Mouse (Mus musculus): ENCODE measurements around the gene Mum1. TPM values are rescaled to one million over a fixed set of nuclear protein-coding genes. Genes with fewer than 3 reads are reported as not detected.

Mum1 gene
- polyA plus RNA-seq, 1 experiment from 2014 or later, result 42.4 TPM

DNA sequence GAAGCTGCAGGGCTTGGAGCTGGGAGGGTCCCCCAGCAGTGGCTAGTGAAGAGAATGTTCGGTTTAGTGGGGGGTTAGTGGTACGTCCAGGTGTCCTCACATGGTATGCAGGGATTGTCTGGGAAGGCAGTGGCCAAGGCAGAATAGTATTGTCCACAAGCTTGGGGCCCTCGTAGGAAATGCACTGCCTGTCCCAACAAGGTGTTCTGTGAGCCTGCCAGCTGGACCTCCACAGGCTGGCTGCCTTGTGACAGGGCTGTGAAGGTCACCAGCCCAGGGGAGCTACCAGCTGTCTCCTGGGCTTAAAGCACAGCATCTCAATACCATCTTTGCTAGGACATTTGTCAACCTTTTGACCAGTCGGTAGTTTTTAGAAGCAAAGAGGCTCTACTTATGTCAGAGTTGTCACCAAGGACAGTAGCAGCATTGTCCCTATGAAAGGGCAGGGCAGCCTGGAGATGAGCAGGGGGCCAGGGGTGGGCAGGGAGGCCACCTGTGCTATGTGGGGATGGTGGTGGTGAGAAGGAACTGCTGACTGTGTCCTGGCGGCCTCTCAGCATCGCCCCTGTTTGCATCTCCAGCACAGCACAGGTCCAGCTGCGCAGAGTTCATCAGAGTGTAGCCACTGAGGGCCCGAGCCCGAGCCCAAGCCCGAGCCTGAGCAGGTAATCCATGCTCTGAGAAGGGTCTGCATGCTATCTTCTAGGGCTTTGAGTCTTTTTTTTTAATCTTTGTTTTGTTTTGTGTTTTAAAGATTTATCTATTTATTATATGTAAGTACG, 26.4 kb downstream of the Mum1 start:
- Histone ChIP-seq H3K4me3 (ENCODE audit: low read depth, low read length) (no peak overlapping the region), H3K9ac (ENCODE audit: low read length) (no peak overlapping the region), H3K27me3 (replicated peaks; ENCODE audit: control insufficient read depth, insufficient read depth, low read length) (no peaks in the 10 kb centered on the region), H3K4me1 (ENCODE audit: control insufficient read depth, insufficient read depth, low read length) (peaks cover 6% of the 10 kb centered on the region), H3K9me3 (replicated peaks; ENCODE audit: control insufficient read depth, low read length) (no peaks in the 10 kb centered on the region), H3K4me2 (ENCODE audit: low read length) (no peak overlapping the region), H3K27ac (ENCODE audit: low read depth, low read length) (no peak overlapping the region), H3K36me3 (ENCODE audit: control insufficient read depth, insufficient read depth, low read length) (peaks cover 50% of the 10 kb centered on the region)
- no peak for DNase-seq (ENCODE audit: low spot score)
- WGBS, result 91% methylated on average over 11 of the region's 11 CpGs
- ATAC-seq, result no peak

DNA sequence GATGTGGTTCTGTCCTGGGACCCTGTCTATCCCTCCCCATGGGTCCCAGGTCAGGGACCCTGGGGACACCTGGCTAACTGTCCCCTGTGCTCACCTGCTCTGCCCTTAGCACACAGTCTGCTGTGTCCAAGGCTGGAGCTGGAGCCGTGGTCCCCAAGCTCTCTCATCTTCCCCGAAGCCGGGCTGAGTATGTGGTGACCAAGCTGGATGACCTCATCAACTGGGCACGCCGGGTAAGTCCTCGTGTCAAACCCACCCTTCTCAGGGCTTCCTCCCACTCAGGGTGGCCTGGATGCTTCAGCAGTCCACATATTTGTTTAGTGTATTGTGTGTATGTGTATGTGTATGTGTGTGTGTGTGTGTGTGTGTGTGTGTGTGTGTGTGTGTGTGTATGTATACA, 27.3 kb downstream of the Mum1 start:
- WGBS, result 86% methylated on average over 6 of the region's 6 CpGs
- DNase-seq (ENCODE audit: low spot score) (no peak), ATAC-seq (no peak)
- no peaks in the 10 kb centered on the region for H3K9me3 ChIP-seq (replicated peaks; ENCODE audit: control insufficient read depth, low read length)
- no peak overlapping the region for H3K27ac ChIP-seq (ENCODE audit: low read depth, low read length)
- no peak overlapping the region for H3K9ac ChIP-seq (ENCODE audit: low read length)
- peaks cover 6% of the 10 kb centered on the region for H3K4me1 ChIP-seq (ENCODE audit: control insufficient read depth, insufficient read depth, low read length)
- H3K27me3 ChIP-seq (replicated peaks; ENCODE audit: control insufficient read depth, insufficient read depth, low read length), result no peaks in the 10 kb centered on the region
- H3K36me3 ChIP-seq (ENCODE audit: control insufficient read depth, insufficient read depth, low read length), result peaks cover 59% of the 10 kb centered on the region
- H3K4me3 ChIP-seq (ENCODE audit: low read depth, low read length), result no peak overlapping the region
- H3K4me2 ChIP-seq (ENCODE audit: low read length), result no peak overlapping the region

DNA sequence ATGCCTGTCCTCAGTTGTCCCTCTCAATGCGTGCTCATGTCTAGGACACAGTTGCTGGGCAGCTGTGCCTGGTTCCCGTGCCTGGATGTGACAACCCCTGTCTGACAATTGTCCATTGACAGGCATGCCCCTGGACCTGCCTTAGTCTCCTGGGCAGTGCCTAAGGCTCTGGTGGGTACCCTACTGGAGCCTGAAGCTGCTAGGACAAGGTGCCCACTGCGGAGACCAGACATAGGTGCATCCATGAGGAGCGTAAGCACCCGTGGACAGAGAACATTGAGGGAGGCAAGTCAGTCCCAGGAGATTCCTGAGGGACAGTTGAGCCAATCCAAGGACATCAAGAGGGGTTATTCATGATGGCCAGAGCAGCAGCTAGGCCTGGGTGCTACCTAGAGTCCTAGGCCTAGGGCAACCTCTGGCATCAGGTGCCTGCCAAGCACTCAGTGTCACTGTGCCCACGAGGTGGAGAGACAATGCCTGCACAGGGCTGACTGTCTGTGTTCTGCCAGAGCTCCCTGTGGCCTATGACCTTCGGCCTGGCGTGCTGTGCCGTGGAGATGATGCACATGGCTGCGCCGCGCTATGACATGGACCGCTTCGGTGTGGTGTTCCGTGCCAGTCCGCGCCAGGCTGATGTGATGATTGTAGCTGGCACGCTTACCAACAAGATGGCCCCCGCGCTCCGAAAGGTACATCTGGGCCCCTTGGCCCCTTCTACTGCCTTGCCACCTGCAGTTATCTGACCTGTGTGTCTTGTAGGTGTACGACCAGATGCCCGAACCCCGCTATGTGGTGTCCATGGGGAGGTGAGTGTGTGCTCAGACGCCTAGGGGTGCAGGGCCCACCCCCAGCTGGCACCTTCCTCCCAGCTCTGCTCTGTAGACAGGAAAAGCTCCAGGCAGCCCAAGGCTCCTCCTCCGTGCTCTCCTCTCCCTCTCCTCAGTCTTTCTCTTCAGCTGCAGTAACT, 28.4 kb downstream of the Mum1 start:
- Histone ChIP-seq H3K9ac (ENCODE audit: low read length) (no peak overlapping the region), H3K27ac (ENCODE audit: low read depth, low read length) (no peak overlapping the region), H3K36me3 (ENCODE audit: control insufficient read depth, insufficient read depth, low read length) (peaks cover 66% of the 10 kb centered on the region), H3K9me3 (replicated peaks; ENCODE audit: control insufficient read depth, low read length) (no peaks in the 10 kb centered on the region), H3K4me1 (ENCODE audit: control insufficient read depth, insufficient read depth, low read length) (peaks cover 8% of the 10 kb centered on the region), H3K4me2 (ENCODE audit: low read length) (no peak overlapping the region), H3K27me3 (replicated peaks; ENCODE audit: control insufficient read depth, insufficient read depth, low read length) (no peaks in the 10 kb centered on the region), H3K4me3 (ENCODE audit: low read depth, low read length) (no peak overlapping the region)
- no peak for ATAC-seq
- WGBS, result 94% methylated on average over 26 of the region's 26 CpGs
- no peak for DNase-seq (ENCODE audit: low spot score)

DNA sequence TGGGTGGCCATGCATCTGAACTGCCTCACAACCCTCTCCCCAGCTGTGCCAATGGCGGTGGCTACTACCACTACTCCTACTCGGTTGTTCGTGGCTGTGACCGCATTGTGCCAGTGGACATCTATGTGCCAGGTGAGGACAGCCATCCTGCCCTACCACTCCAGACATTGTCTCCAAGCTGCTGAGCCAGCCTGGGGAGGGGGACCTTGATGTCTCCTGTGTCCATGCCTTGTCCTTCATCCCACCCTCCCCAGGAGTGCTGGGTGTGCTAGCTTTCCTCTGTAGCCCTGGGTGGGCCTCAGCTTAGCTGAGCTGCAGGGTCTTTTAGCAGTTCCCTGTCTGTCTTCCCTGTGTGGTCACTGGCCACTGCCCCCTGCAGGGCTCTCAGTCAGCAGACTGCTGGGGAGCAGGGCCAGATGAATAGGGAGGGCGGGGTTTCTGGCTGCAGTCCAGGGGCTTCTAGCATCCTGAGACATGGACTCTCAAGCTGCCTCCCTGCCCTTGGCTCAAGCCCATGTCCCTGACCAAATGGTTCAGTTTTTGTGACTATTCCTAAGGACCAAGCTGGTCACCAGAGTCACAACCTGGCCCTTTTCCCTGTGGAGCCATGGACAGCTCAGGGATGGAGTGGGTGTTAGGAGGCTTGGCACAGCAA, 29.8 kb downstream of the Mum1 start:
- no peak overlapping the region for H3K4me3 ChIP-seq (ENCODE audit: low read depth, low read length)
- H3K36me3 ChIP-seq (ENCODE audit: control insufficient read depth, insufficient read depth, low read length), result peaks cover 66% of the 10 kb centered on the region
- WGBS, result 86% methylated on average over 5 of the region's 5 CpGs
- H3K9me3 ChIP-seq (replicated peaks; ENCODE audit: control insufficient read depth, low read length), result no peaks in the 10 kb centered on the region
- H3K27me3 ChIP-seq (replicated peaks; ENCODE audit: control insufficient read depth, insufficient read depth, low read length), result no peaks in the 10 kb centered on the region
- H3K4me1 ChIP-seq (ENCODE audit: control insufficient read depth, insufficient read depth, low read length), result peaks cover 14% of the 10 kb centered on the region
- ATAC-seq (no peak), DNase-seq (ENCODE audit: low spot score) (no peak)
- no peak overlapping the region for H3K27ac ChIP-seq (ENCODE audit: low read depth, low read length)
- H3K4me2 ChIP-seq (ENCODE audit: low read length), result no peak overlapping the region
- no peak overlapping the region for H3K9ac ChIP-seq (ENCODE audit: low read length)

DNA sequence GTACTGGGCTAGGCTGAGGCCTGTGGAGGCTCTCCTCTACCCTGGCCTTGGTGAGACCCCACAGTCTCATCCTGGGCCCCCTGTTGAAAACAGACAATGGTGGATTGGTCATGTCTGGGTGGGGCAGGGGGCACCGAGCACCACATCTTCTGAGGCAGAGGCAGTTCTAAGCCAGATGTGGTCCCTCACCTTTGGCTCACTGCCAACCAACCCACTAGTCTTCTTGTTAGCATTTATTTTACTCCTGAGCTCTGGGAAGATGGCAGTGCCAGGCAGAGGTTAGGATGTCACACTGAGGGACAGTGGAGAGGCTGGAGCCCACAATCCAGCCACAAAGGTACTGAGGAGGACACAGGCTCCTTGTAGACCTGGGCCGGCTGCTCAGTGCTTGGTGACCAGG, 31.7 kb downstream of the Mum1 start:
- no peaks in the 10 kb centered on the region for H3K27me3 ChIP-seq (replicated peaks; ENCODE audit: control insufficient read depth, insufficient read depth, low read length)
- no peak overlapping the region for H3K4me2 ChIP-seq (ENCODE audit: low read length)
- ATAC-seq (no peak), DNase-seq (ENCODE audit: low spot score) (no peak)
- peaks cover 61% of the 10 kb centered on the region for H3K36me3 ChIP-seq (ENCODE audit: control insufficient read depth, insufficient read depth, low read length)
- no peak overlapping the region for H3K9ac ChIP-seq (ENCODE audit: low read length)
- H3K4me1 ChIP-seq (ENCODE audit: control insufficient read depth, insufficient read depth, low read length), result peaks cover 22% of the 10 kb centered on the region
- H3K27ac ChIP-seq (ENCODE audit: low read depth, low read length), result no peak overlapping the region
- no peaks in the 10 kb centered on the region for H3K9me3 ChIP-seq (replicated peaks; ENCODE audit: control insufficient read depth, low read length)
- 80% methylated on average over 2 of the region's 2 CpGs for WGBS
- H3K4me3 ChIP-seq (ENCODE audit: low read depth, low read length), result no peak overlapping the region

DNA sequence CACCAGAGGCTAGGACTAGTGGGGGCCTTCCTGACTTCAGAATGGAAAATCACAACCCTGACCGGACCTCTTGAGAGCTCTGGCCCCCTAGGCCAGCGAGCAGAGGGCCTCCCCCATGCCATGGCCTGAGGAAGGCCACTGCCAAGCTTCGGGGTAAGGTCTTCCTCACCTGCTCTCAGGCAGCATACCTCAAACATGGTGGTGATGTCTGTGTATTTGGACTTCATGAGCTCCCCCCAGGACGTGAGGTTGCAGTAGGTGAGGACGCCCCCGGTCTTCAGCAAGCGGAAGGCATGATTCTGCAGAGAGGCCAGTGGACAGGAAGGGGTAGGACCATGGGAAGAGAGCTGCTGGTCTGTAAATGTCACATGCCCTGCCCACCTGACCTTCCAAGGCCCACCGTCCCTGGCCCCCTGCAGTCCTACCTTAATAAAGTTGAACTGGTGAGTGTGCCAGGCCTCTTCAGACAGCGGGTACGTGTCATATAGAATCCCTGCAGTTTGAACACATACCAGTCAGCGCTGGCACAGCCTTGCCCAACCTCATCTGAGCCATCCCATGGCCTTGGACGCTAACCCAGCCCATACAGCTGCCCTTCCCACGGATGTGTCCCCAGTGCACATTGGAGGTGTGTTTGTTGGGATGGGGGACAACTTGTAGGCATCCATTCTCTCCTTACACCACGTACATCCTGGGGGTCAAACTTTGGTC, 32.7 kb downstream of the Mum1 start:
- no peak overlapping the region for H3K27ac ChIP-seq (ENCODE audit: low read depth, low read length)
- no peaks in the 10 kb centered on the region for H3K27me3 ChIP-seq (replicated peaks; ENCODE audit: control insufficient read depth, insufficient read depth, low read length)
- H3K4me2 ChIP-seq (ENCODE audit: low read length), result no peak overlapping the region
- H3K9ac ChIP-seq (ENCODE audit: low read length), result no peak overlapping the region
- H3K4me1 ChIP-seq (ENCODE audit: control insufficient read depth, insufficient read depth, low read length), result peaks cover 22% of the 10 kb centered on the region
- DNase-seq (ENCODE audit: low spot score), result no peak
- no peak for ATAC-seq
- no peaks in the 10 kb centered on the region for H3K9me3 ChIP-seq (replicated peaks; ENCODE audit: control insufficient read depth, low read length)
- H3K36me3 ChIP-seq (ENCODE audit: control insufficient read depth, insufficient read depth, low read length), result peaks cover 52% of the 10 kb centered on the region
- H3K4me3 ChIP-seq (ENCODE audit: low read depth, low read length), result no peak overlapping the region
- WGBS, result 90% methylated on average over 14 of the region's 14 CpGs

DNA sequence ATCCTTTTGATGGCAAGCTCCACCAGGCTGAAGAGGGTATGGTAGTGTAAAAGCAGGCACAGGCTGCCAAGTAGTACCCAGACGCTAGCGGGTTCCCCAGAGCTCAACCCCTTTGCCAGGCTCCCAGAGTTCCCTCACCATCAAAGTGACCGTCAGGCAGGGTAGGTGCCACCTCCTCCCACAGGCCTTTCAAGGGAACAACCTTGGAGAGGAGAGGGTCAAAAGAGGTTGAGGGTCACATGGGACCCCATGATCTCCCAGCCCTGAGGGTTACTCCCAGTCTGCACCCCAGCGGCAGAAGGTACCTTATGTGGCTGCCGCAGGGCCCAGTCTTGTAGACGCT, 33.2 kb downstream of the Mum1 start:
- WGBS, result 82% methylated on average over 6 of the region's 6 CpGs
- H3K4me2 ChIP-seq (ENCODE audit: low read length), result peak overlapping the region; percentile 76
- peaks cover 22% of the 10 kb centered on the region for H3K4me1 ChIP-seq (ENCODE audit: control insufficient read depth, insufficient read depth, low read length)
- H3K27ac ChIP-seq (ENCODE audit: low read depth, low read length), result no peak overlapping the region
- DNase-seq (ENCODE audit: low spot score) (no peak), ATAC-seq (no peak)
- 0 out of 2 replicates have a peak overlapping the region, but pooled peaks have one; percentile 68 for H3K9ac ChIP-seq (ENCODE audit: low read length)
- peaks cover 47% of the 10 kb centered on the region for H3K36me3 ChIP-seq (ENCODE audit: control insufficient read depth, insufficient read depth, low read length)
- H3K9me3 ChIP-seq (replicated peaks; ENCODE audit: control insufficient read depth, low read length), result no peaks in the 10 kb centered on the region
- no peaks in the 10 kb centered on the region for H3K27me3 ChIP-seq (replicated peaks; ENCODE audit: control insufficient read depth, insufficient read depth, low read length)
- no peak overlapping the region for H3K4me3 ChIP-seq (ENCODE audit: low read depth, low read length)

DNA sequence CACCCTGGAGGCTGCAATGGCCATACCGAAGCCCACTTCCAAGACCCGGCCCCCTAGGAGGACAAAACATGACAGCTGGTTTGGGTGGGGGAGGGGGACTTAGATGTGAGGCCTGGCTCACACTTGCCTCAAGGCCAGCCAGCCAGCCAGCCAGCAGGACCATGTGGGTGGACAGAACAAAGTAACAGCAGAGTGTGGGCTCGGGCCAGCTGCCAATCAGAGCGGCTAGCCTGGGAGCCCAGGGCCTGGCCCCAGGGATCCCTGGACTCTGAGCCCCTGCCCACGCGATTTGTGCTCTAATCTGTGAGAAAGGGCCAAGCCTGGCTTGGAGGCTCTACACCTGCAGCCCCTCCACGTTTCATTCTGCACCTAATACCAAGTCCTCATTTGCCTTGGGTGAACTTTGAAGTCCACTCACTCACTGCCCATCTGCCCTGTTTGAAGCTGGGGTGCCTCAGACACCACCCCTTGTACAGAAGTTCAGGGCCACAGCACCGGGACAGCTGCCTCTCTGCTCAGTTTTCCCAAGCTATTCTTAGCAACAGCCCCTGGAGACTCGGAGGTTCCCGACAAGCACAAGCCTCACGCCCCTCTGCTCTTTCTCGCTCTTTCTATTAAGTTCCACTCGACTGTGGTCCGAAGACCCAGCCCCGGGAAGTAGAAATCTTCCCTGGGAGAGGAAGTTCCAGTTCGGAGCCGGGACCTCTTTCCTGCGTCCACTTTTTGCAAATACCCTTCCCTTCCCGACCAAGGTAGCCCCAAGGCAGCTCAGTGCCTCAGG, 33.8 kb downstream of the Mum1 start:
- no peak for ATAC-seq
- Histone ChIP-seq H3K36me3 (ENCODE audit: control insufficient read depth, insufficient read depth, low read length) (peaks cover 41% of the 10 kb centered on the region), H3K9ac (ENCODE audit: low read length) (peak overlapping the region; percentile 68), H3K4me1 (ENCODE audit: control insufficient read depth, insufficient read depth, low read length) (peaks cover 22% of the 10 kb centered on the region), H3K27me3 (replicated peaks; ENCODE audit: control insufficient read depth, insufficient read depth, low read length) (no peaks in the 10 kb centered on the region), H3K27ac (ENCODE audit: low read depth, low read length) (peak overlapping the region; percentile 87), H3K4me3 (ENCODE audit: low read depth, low read length) (peak overlapping the region; percentile 36), H3K4me2 (ENCODE audit: low read length) (peak overlapping the region; percentile 76), H3K9me3 (replicated peaks; ENCODE audit: control insufficient read depth, low read length) (no peaks in the 10 kb centered on the region)
- DNase-seq (ENCODE audit: low spot score), result peak; percentile 55
- 7% methylated on average over 19 of the region's 19 CpGs for WGBS
